Mouse (Mus musculus) gastrocnemius, postnatal 36 days (tissue): ENCODE measurements at regions not wholly inside any gene's neighbourhood (a gene's known extent, or its start where the extent isn't known, plus 50 kb on each side); places are given as distances from the start of the nearest gene placed in this dataset.

Experiments
- DNase-seq, 2 experiments: peaks; one replicate each; pipeline ENCODE4 v3.0.0; 2022
- intact Hi-C: fragments of 180-260 bp; cut with DNase I; formaldehyde crosslinking; loops from one replicate; pipeline ENCODE4 v1.15.1; 2025

DNA sequence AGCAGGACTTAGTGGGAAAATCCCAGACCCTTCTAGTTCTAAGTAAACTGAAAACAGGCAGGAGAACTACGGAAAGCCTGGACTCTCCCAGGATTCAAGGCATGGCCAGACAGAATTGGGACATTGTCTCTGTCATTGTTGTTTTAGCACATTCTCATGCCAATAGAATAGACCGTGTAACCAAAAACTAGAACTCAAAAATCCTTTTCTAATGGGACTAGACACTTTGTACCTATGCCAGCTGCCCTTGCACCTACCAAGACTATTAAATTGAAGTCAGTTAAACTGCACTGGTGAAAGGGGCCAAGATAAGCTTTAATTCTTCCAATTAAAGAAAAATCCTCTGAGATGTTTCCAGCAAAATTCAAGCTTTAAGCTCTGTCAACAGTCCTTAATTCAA lies 189.8 kb downstream of the Pfkfb3 start:
- no peak for DNase-seq
- intact Hi-C loops: no loop called here

- no peak for DNase-seq
- intact Hi-C loops: no loop called here
Measured at GRCm38 (mm10) chr2:11363061-11363464, 190.8 kb downstream of the Pfkfb3 start.

DNA sequence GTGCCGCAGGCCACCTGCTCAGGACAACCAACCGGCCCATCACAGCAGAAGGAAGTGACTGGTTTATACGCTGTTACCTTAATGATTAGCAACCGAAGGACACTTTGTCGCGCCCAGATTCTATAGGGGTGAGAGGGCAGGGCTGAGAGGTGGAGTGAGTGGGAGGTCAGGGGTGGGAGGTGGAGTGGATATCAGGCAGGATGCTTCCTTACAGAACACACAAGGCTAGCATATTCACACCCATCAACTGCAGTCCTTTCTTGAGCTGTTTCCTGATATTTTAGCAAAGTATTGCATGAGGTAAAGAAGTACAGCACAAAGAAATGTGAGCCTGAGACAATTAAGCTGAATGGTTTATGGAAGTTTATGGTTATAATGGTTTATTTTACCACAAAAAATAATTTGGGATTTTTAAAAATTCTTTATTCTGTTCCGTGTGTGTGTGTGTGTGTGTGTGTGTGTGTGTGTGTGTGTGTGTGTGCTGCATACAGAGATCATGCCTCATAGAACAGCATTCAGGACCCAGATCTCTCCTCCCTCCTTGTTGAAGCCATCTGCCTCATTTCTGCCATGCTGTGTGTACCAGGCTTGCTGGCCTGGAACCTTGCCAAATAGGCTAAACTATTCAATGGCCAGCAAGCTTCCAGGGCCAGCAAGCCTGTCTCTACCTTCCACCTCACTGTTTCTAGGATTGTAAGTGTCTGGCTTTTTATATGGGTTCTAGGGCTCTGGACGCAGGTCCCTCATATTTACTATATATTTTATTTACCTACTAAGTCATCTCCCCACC lies 190.5 kb downstream of the Prkcq start:
- no peak for DNase-seq
- intact Hi-C loops: no loop called here

DNA sequence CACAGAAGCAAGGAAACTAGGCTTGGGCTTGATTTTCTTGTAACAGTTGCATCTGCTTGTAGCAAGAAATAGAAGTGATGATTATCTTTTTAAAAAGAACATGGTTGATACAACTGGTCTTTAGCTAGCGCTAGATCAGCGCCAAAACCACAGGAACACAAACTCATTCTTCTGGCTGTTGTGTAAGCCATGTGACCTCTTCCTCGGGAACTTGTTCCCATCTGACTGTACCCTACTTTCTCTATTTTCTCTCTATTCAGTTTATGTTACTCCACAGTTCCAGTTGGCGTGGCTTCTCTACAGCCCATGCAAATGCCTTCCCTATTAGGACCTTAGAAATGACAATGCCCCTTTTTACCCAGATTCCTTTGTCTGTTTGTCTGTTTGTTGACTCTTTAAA lies 187.4 kb downstream of the Prkcq start:
- intact Hi-C loops: no loop called here
- no peak for DNase-seq

- DNase-seq: no peak
- intact Hi-C loops: no loop called here
Measured at GRCm38 (mm10) chr2:11356714-11357113, 184.8 kb downstream of the Prkcq start.

- intact Hi-C loops: no loop called here
- no peak for DNase-seq
Measured at GRCm38 (mm10) chr2:11355594-11355993, 183.7 kb downstream of the Prkcq start.
